Mouse (Mus musculus) T-helper 1 cell (primary cell): ENCODE data around the gene Asah2.

ENCODE experiments used
- in situ Hi-C: fragments of 300-600 bp; cut with MboI, MseI; formaldehyde crosslinking; loops from one replicate; pipeline ENCODE4 v1.15.1; 2025; ENCODE audit warnings: high pct_unique_total_duplicates

The Asah2 gene

GRCm38 (mm10) chr19:31975882-31976281 is 132.1 kb downstream of the Asah2 start:
- in situ Hi-C loops: loop anchor here (10.0 kb wide), 1 partner anchor 479 kb away; no protein-coding TSS in a partner anchor

- in situ Hi-C loops: loop anchor here (10.0 kb wide), 1 partner anchor 483 kb away; no protein-coding TSS in a partner anchor
Measured at GRCm38 (mm10) chr19:31971998-31972397, 136.0 kb downstream of the Asah2 start.

- in situ Hi-C loops: loop anchor here (10.0 kb wide), 1 partner anchor 483 kb away; no protein-coding TSS in a partner anchor
Measured at GRCm38 (mm10) chr19:31971405-31971804, 136.6 kb downstream of the Asah2 start.

GRCm38 (mm10) chr19:31967933-31968532 is 140.0 kb downstream of the Asah2 start:
- in situ Hi-C loops: no loop called here

- in situ Hi-C loops: loop anchor here (5.0 kb wide), 1 partner anchor 206 kb away; no protein-coding TSS in a partner anchor
Measured at GRCm38 (mm10) chr19:31963147-31963546, 144.9 kb downstream of the Asah2 start.

- in situ Hi-C loops: loop anchor here (5.0 kb wide), 1 partner anchor 203 kb away; no protein-coding TSS in a partner anchor
Measured at GRCm38 (mm10) chr19:31960434-31960833, 147.6 kb downstream of the Asah2 start.

GRCm38 (mm10) chr19:31956359-31956758 is 151.7 kb downstream of the Asah2 start:
- in situ Hi-C loops: no loop called here

GRCm38 (mm10) chr19:31954696-31955095 is 153.3 kb downstream of the Asah2 start:
- in situ Hi-C loops: no loop called here

GRCm38 (mm10) chr19:31954267-31954666 is 153.7 kb downstream of the Asah2 start:
- in situ Hi-C loops: no loop called here

GRCm38 (mm10) chr19:31953799-31954198 is 154.2 kb downstream of the Asah2 start:
- in situ Hi-C loops: no loop called here

- in situ Hi-C loops: no loop called here
Measured at GRCm38 (mm10) chr19:31950793-31951489, 157.1 kb downstream of the Asah2 start.
